Mouse (Mus musculus): Measurements from ENCODE around the gene H2-Aa.

- no peak for TF ChIP-seq MAX (IDR thresholded peaks at IDR 0.05; ENCODE audit: low read depth)
- no peak for TF ChIP-seq POLR2A (IDR thresholded peaks at IDR 0.05; ENCODE audit: insufficient read length, low read depth)
- no peak for TF ChIP-seq POLR2AphosphoS2 (IDR thresholded peaks at IDR 0.05; ENCODE audit: insufficient read length, low read depth)
- no peak for TF ChIP-seq SRF (IDR thresholded peaks at IDR 0.05; ENCODE audit: control insufficient read depth, insufficient read length, low read depth)
- no peak for TF ChIP-seq E2F4 (IDR thresholded peaks at IDR 0.05; ENCODE audit: insufficient read depth)
- no peak for TF ChIP-seq MYOG (IDR thresholded peaks at IDR 0.05; ENCODE audit: control insufficient read depth in 1 of 3, insufficient read depth in 1 of 3, insufficient read length in 2 of 3, low read depth in 2 of 3)
- TF ChIP-seq TCF12 (IDR thresholded peaks at IDR 0.05; ENCODE audit: insufficient read depth, poor library complexity, severe bottlenecking) = no peak
- no peak for TF ChIP-seq MYOD1 (IDR thresholded peaks at IDR 0.05; ENCODE audit: control insufficient read depth in 1 of 3, insufficient read length in 2 of 3, low read depth in 2 of 3)
- no peak for TF ChIP-seq USF1 (IDR thresholded peaks at IDR 0.05; ENCODE audit: low read depth)
- TF ChIP-seq CEBPB (IDR thresholded peaks at IDR 0.05; ENCODE audit: insufficient read depth, poor library complexity, severe bottlenecking) = no peak
- no peak for TF ChIP-seq REST (IDR thresholded peaks at IDR 0.05; ENCODE audit: insufficient read depth, insufficient read length)
- no peak for TF ChIP-seq TCF3 (IDR thresholded peaks at IDR 0.05; ENCODE audit: insufficient read length, low read depth)
Observed at GRCm38 (mm10) chr17:34292570-34292969, 4.9 kb upstream of the H2-Aa start.
